Mouse (Mus musculus): ENCODE measurements around the gene Pdrg1. TPM values are rescaled to one million over a fixed set of nuclear protein-coding genes. Genes with fewer than 3 reads are reported as not detected.

Pdrg1 gene
- 93.5 TPM for polyA plus RNA-seq (2015; fragmentation: Illumina TruSeq; extraction: RNeasy Lipid Tissue Mini Kit (QIAGEN cat#74804); ENCODE audit: low read depth, low replicate concordance)

DNA sequence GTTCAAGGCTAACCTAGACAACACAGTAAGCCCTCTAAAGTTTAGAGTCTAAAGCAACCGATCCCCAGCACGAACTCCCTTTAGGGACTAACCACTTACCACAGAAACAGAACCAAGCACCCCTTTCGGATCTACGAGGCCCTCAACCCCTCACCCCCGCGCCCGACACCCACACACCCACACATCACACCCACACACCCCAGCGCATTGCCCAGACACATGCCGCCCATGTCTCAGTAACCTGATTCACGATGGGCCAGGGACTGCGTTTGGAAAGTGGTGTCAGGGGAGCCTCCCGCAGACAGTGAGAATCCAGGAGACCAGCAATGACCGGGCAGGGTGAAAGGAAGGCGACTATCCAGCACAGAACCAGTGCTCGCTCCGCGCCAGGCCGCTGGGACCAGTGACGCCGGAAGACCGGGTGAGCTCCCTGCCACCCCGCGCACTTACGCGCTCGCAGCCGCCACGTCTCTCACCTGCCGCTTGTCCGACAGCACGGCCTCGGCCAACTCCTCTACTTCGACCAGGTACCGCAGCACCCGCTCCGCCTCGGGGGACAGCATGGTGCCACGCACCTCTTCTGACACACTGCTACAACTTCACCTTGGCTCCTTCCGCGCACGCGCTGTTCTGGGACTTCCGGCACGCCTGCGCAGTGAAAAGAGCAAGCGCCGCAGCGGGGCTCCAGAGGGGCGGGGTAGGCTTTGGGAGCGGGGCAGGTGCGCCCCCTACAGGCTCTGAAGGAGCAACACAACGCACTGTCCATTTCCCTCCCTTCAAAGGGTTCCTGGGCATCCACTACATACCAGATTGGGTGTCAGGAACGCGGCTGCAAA, at the start of gene Pdrg1:
Gene Pdrg1, minus strand, starts transcription at position 670 of the 836 bp plus-strand sequence.

DNA sequence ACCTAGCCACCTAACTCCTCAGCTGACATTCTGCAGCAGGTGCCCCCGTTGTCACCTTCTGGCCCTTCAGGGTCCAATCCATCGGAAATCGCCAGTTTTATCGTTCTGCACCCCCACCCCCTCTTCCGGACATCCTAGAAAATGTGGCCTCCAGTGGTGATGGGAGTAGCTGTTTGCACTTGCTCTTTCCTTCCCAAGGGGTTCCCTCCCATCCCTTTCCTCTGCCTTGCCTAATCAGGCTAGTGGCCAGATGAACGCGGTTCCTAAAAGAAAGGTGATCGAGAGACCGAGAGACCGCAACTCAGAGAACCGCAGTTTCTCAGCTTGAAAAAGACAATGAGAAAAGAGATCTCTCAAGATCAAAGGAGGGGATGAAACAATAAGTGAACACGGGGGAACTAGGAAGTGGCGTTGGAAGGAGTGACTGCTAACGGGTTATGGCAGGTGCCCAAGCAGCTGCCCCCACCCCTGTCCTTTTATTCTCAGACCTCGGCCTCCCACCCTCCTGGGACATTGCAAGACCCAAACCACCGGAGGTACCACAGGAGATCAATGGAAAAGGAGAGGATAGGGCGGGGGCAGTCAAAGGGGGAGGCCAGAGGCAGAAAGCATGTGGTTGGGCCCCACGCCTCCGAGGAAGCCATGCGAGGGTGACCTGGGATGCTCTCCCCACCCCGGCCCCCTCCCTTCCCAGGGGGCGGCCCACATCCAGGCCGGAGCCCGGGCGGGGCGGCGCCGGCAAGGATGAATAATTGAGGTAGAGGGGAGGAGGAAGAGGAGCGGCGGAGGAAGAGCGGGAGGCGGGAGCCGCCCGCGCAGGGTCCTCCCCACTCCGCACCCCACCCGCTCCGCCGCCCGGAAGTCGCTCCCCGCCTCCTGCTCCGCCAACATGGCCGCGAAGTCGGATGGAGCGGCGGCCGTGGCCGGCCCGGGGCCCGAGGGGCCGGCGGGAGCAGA, 16.2 kb upstream of the Pdrg1 start, which contains the start of gene Xkr7:
Gene Xkr7, plus strand, starts transcription at position 727 of the 957 bp plus-strand sequence.

DNA sequence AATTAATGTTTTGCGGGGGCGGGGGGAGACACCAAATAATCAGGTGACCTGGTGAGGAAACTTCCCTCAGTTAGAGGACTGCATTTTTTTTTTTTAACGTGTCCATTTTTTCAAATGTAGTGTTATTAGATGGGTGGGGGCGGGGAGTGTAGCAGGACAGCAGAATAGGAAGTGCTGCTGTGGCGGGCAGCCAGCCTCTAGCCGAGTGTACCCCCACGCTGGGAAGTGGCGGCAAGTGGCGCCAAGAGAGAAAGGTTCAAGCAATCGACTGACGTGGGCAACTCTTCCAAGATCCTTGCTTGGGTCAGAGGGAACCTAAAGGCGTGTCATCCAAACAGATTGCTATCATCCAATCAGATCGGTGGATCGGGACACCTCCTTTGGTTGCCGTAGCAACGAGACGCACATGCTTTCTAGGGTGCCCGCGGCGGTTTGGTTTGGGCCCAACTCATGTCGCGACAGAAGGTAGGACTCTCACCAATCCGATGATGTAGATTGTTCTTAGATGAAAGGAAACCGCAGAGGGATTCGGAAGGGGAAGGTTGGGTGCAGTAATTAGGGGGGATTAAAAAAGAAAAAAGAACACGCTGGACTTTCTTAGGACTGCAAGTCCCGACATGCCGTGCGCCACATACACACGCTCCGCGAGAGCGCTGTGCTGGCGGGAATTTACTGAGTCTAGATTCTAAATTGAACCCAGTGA, 53.0 kb downstream of the Pdrg1 start, which contains the start of gene Ttll9:
Gene Ttll9, plus strand, starts transcription at position 395 of the 703 bp plus-strand sequence.

Other genes starting within 250 kb of the Pdrg1 start
- 113 TPM for gene Bcl2l1, start 183.7 kb downstream of the Pdrg1 start, polyA plus RNA-seq (2015; fragmentation: Illumina TruSeq; extraction: RNeasy Lipid Tissue Mini Kit (QIAGEN cat#74804); ENCODE audit: low read depth, low replicate concordance)
- 1.4 TPM for gene Tpx2, start 167.5 kb downstream of the Pdrg1 start, polyA plus RNA-seq (2015; fragmentation: Illumina TruSeq; extraction: RNeasy Lipid Tissue Mini Kit (QIAGEN cat#74804); ENCODE audit: low read depth, low replicate concordance)
- gene Mylk2, start 104.1 kb downstream of the Pdrg1 start, polyA plus RNA-seq (2015; fragmentation: Illumina TruSeq; extraction: RNeasy Lipid Tissue Mini Kit (QIAGEN cat#74804); ENCODE audit: low read depth, low replicate concordance), result not detected
- 1.3 TPM for gene Foxs1, start 82.2 kb downstream of the Pdrg1 start, polyA plus RNA-seq (2015; fragmentation: Illumina TruSeq; extraction: RNeasy Lipid Tissue Mini Kit (QIAGEN cat#74804); ENCODE audit: low read depth, low replicate concordance)
- 19.3 TPM for gene Dusp15, start 63.7 kb downstream of the Pdrg1 start, polyA plus RNA-seq (2015; fragmentation: Illumina TruSeq; extraction: RNeasy Lipid Tissue Mini Kit (QIAGEN cat#74804); ENCODE audit: low read depth, low replicate concordance)
- gene Ttll9, start 52.9 kb downstream of the Pdrg1 start, polyA plus RNA-seq (2015; fragmentation: Illumina TruSeq; extraction: RNeasy Lipid Tissue Mini Kit (QIAGEN cat#74804); ENCODE audit: low read depth, low replicate concordance), result 2.4 TPM
- 1.4 TPM for gene Xkr7, start 16.4 kb upstream of the Pdrg1 start, polyA plus RNA-seq (2015; fragmentation: Illumina TruSeq; extraction: RNeasy Lipid Tissue Mini Kit (QIAGEN cat#74804); ENCODE audit: low read depth, low replicate concordance)
- 3.7 TPM for gene Ccm2l, start 50.5 kb upstream of the Pdrg1 start, polyA plus RNA-seq (2015; fragmentation: Illumina TruSeq; extraction: RNeasy Lipid Tissue Mini Kit (QIAGEN cat#74804); ENCODE audit: low read depth, low replicate concordance)
- gene Hck, start 93.0 kb upstream of the Pdrg1 start, polyA plus RNA-seq (2015; fragmentation: Illumina TruSeq; extraction: RNeasy Lipid Tissue Mini Kit (QIAGEN cat#74804); ENCODE audit: low read depth, low replicate concordance), result 2.5 TPM
- 69.2 TPM for gene Tm9sf4, start 145.9 kb upstream of the Pdrg1 start, polyA plus RNA-seq (2015; fragmentation: Illumina TruSeq; extraction: RNeasy Lipid Tissue Mini Kit (QIAGEN cat#74804); ENCODE audit: low read depth, low replicate concordance)
- 27.7 TPM for gene Tspyl3, start 210.0 kb upstream of the Pdrg1 start, polyA plus RNA-seq (2015; fragmentation: Illumina TruSeq; extraction: RNeasy Lipid Tissue Mini Kit (QIAGEN cat#74804); ENCODE audit: low read depth, low replicate concordance)
- 3.7 TPM for gene Plagl2, start 226.0 kb upstream of the Pdrg1 start, polyA plus RNA-seq (2015; fragmentation: Illumina TruSeq; extraction: RNeasy Lipid Tissue Mini Kit (QIAGEN cat#74804); ENCODE audit: low read depth, low replicate concordance)
- 10.6 TPM for gene Pofut1, start 226.1 kb upstream of the Pdrg1 start, polyA plus RNA-seq (2015; fragmentation: Illumina TruSeq; extraction: RNeasy Lipid Tissue Mini Kit (QIAGEN cat#74804); ENCODE audit: low read depth, low replicate concordance)